Mouse (Mus musculus): Measurements from ENCODE around the gene Ppp6r2.
A peak's percentile ranks its signal among the peaks of the same experiment; 100 is the strongest.

Gene Ppp6r2

GRCm38 (mm10) chr15:89210915-89211715 is at the start of gene Ppp6r2:
TSS of gene Ppp6r2 (plus strand) at chr15:89211553.
- peak; percentile 87 for DNase-seq (ENCODE audit: low spot score)

DNA sequence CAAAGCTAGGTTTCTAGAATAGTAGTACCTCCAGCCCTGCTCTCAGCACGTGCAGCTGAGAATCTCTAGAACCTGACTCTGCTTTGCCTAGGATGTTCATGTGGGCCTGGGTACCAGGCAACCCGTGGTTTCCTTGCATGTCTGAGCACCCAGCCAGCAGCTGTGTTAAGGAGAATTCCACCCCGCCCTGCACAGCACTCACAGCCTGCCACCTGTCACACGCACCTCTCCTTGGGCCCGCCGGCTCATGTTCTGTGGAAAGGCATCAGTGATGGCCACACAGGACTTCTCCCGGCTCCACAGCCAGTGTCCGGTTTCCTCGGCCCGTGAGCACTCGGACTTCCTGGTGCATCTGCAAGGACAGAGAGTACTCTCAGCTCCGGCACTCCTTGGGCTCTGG is 45.9 kb upstream of the Ppp6r2 start:
- DNase-seq (ENCODE audit: low spot score) = no peak

DNA sequence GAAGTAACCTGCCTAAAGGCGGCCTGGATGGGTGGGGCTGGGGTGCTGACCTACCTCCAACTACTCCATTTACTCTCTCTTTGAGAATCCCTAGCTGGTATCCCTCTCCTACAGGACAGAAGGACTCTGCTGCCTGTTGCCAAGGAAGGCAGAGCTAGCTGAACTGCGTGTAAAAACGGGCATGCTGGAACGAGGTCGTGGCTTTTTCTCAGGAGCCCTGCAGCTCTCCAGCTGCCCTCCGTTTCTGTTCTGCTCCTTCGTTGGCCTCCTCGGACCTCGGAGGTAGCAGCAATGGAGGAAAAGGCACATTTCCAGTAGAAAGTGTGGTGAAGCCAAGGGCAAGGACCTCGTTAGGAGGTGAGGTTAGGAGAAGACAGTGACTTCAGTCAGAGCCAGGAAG is 42.4 kb upstream of the Ppp6r2 start:
- DNase-seq (ENCODE audit: low spot score) = no peak

GRCm38 (mm10) chr15:89169431-89169830 is 41.9 kb upstream of the Ppp6r2 start:
- peak; percentile 90 for DNase-seq (ENCODE audit: low spot score)

- DNase-seq (ENCODE audit: low spot score) = no peak
These were observed 41.3 kb upstream of the Ppp6r2 start for GRCm38 (mm10) chr15:89170102-89170501.

DNA sequence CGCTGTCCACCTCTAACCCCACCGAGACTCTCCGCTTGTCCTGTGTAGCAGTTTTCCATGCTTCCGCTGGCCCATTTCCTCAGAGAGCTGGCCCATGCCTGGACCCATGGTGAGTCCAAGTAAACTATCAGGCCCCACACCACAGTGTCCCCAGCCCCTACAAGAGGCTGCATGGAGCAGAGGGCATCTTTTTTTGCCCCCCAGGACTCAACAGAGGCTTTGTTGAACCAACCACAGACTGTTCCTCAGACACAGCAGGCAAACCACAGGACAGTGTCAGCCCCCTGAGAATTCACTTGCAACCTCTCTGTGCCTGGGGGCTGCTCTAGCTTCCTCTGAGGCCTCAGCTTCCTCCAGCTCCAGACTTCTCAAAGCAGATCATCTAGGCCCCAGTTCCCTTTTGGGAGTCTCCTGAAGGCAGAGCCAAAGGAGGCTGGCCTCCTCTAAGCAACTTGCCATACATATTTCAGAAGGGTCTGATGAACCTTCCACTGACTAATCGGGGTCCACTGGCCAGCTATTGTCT is 39.8 kb upstream of the Ppp6r2 start:
- DNase-seq (ENCODE audit: low spot score) = no peak

DNA sequence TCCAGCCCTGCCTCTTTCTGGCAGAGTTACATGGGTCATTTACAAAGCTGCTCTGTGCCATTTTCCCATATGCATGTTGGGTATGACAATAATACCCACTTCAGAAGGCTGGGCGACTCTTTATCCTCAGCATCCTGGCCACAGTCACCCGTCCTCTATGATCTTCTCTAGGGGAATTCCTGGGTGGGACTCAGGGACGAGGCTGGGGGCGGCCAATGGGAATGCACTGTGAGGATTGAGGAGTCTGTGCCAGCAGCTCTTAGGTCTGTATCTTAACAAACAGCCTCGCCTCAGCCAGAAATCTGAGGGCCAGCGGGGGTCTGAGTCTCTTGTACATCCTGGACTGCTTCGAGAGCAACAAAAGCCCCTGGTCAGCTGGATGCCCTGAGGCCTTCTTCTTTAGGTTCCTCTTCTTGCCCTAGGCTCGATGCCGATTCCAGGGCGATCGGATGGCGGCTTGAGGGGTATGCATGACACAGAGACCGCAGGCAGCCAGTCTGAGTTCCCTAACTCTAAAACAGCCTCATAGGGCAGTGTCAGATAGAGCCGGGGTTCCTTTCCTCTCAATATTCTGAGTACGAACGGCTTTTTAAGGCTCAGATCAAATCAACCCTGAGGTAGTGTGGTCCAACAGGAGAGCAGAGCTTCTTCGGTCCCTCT is 38.9 kb upstream of the Ppp6r2 start:
- DNase-seq (ENCODE audit: low spot score) = no peak

DNA sequence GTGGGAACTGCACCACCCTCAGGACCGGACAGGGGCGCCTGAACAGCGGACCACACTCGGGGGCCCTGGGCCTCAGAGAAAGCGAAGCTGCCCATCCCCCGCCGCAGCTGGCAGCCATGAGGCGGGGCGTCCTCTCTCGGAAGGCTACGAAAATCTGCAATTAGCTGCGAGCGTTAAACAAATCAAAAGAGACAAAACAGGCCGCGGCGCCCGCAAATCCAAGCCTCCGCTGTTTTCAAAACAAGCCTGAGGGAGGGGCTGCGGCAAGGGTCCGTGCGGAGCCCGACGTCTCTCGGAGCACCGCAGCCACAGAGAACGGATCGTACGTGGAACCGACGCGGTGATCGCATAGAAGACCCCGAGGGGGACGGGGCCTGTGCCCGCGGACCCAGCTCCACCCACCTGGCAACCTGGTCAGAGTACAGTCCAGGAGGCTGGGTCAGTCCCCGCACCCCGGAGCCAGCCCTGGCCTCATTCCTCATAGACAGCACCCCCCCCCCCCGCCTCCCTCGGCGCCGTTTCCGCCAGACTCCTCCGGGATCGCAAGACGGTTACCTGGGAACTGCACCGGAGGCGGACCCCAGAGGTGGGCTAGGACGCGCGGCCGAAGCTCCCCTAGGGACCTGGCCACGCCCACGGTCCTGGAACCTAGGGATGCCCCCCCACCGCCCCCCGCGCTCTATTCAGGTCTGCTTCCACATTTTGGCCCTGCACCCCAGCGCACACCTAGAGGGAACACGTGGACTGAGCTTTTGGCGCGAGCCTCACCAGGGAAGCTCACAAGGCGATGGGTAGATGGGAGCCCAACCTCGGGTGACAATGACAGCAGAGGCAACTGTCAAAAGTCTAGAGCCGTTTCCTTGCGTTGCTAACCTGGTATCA is 38.1 kb upstream of the Ppp6r2 start:
- peak; percentile 69 for DNase-seq (ENCODE audit: low spot score)

DNA sequence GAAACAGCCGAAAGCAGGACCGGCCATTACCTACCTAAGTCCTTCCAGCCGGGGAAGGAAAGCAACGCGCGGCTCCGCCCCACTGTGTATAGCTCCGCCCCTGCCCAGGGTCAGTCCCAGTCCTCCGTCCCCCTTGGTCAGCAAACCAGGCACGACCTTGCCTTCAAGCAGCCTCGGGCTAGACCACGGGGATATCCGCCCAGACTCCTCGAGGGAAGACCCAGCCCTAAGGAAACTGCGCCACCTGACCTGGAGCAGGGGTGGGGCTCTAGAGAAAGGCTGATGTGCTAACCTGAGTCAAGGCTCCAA is 37.5 kb upstream of the Ppp6r2 start:
- DNase-seq (ENCODE audit: low spot score) = peak; percentile 85

DNA sequence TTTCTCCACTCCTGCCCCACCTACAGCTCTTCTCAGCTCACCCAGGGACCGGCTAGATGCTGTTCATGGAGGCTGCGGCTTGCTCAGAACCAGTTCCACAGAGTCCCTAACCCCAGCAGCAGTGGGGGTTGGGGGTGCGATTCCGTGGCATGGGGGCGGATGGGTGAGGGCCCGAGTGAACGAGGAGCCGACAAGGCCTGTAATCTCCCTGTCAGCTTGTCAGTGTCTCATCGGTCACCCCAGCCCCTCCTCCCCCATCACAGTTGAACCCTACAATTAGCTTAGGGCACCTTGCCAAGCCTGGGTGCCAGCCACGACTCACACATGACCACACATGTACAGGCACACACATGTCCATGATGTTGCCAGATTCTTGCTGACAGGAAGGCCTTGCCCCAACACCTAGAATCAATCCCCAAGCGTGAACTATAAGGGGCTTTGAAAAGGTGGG is 36.4 kb upstream of the Ppp6r2 start:
- DNase-seq (ENCODE audit: low spot score) = no peak

DNA sequence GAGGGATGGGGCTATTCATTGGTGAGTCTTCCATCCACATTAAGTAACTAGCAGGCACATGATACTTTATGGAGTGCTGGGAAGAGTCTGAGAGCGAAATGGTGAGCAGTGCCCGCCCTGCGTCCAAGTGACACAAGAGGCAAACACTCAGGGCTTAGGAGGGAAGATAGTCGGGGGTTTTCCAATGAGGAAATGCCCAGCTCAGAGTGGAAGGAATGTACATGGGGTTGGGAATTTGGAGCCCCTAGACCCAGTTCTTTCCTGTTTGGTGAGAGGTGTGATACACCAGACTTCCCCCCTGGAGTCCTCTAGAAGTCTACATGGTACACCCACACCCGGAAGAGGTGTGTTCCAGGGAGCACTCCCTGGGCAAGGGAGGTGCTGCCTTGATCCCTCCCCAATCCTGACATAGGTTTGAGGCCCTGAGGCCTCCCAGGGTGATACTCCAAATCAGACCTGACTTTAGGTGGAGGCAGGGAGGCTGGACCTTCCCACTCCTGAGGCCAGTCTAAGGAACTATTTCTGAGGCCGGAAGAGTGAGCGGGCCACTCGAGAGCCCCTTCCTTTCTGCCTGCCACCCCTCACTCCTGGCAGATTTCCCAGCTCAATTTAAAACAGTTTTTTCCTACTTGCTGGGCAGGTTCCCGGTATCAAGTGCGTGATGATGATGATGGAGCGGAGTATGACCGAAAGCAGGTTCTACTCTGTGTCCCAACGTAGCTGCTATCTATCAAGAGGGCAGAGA is 35.8 kb upstream of the Ppp6r2 start:
- no peak for DNase-seq (ENCODE audit: low spot score)

GRCm38 (mm10) chr15:89177121-89177520 is 34.2 kb upstream of the Ppp6r2 start:
- no peak for DNase-seq (ENCODE audit: low spot score)

- no peak for DNase-seq (ENCODE audit: low spot score)
These were observed 33.6 kb upstream of the Ppp6r2 start for GRCm38 (mm10) chr15:89177576-89178259.

GRCm38 (mm10) chr15:89178260-89178860 is 33.0 kb upstream of the Ppp6r2 start:
- DNase-seq (ENCODE audit: low spot score) = no peak

- peak; percentile 83 for DNase-seq (ENCODE audit: low spot score)
These were observed 32.3 kb upstream of the Ppp6r2 start for GRCm38 (mm10) chr15:89178954-89179629.

DNA sequence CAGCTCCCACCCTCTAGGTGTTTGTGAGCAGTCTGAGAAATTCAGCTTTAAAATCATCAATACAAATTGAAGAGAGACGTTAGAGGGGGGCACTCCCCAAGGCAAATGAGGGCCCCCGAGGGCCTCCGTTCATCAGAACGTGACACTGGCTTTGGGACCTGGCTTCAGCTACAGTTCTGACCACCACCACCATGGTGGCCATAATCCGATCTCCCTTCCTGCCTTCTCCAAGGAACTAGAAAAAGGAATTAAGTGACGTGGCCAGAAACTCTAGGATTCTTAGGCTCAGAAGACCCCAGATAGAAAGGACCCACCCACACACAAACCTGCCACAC is 31.8 kb upstream of the Ppp6r2 start:
- peak; percentile 37 for DNase-seq (ENCODE audit: low spot score)

GRCm38 (mm10) chr15:89180081-89180541 is 31.2 kb upstream of the Ppp6r2 start:
- no peak for DNase-seq (ENCODE audit: low spot score)

DNA sequence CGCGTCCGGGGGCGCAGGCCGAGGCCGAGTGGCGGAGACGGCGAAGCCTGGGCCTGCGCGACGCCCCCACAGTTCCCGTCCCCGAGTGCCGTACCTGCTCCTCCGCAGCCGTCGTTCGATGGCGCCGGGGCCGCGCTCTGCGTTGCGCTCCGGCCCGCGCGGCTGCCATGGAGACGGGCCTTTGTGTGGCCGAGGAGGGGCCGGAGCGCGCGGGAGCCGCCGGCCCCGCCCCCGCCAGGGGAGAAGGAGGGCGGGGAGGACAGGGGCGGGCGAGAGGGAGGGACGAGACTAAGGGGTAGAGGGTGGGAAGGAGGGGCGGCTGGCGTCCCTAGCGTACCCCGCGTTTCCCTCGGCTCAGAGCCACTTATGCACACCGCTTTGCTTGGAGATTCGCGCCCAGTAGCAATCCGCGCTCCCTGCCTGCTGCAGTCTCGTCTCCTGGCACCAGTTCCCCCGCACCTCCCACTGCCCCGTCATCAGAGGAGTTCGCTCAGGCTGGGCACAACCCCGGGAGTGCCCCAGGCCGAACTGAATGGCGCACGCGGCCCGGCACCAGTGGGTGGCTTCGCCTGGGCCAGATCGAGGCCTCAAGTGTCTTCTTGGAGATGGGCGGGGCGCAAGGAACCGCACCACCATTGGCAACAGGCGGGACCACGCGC is 30.7 kb upstream of the Ppp6r2 start, which contains the start of gene Plxnb2:
Gene Plxnb2 (minus strand): TSS at position 218 of the 659 bp plus-strand sequence.
- peak; percentile 94 for DNase-seq (ENCODE audit: low spot score)

DNA sequence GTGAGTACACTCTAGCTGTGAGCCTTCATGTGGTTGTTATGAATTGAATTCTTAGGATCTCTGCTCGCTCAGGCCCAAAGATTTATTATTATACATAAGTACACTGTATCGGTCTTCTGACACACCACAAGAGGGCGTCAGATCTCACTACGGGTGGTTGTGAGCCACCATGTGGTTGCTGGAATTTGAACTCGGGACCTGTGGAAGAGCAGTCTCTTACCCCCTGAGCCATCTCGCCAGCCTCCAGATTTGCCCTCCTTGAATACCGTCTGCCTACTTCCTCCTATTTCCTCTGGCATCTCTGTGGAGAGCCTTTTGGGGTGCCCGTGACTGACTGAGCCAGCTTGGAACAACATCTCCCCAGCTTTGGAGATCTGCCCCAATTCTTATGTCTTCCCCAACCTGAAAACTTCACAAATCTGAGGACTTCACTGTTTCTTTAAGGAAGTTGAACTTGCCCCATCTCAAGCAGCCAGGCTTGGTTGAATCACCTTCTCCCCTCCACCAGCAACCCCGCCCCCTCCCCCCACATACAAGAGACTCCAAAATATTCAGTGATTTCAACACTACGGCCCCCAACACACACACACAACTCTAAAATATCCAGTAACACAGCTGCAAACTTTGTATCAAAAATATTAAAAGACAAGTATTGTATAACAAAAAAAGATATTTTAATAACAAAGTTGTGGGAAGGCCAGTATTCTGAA is 29.6 kb upstream of the Ppp6r2 start:
- DNase-seq (ENCODE audit: low spot score) = no peak

Measured in embryo, embryonic 10.5 days (tissue).